Mouse (Mus musculus) embryonic facial prominence, embryonic 11.5 days (tissue): ENCODE data around the gene Dock8. TPM values are rescaled to one million over a fixed set of nuclear protein-coding genes. Genes with fewer than 3 reads are reported as not detected.

ENCODE experiments used
- ATAC-seq: fragments of 200-750 bp; cut with Nextera tagmentation; replicated peaks from 2 replicates; pipeline ENCODE4 v1.8.0; 2017; ENCODE audit warnings: low read depth; ENCODE audit not compliant: insufficient number of reproducible peaks, low FRiP score, low TSS enrichment
- DNase-seq: peaks from one replicate; pipeline ENCODE4 v3.0.0-alpha.2; 2015; ENCODE audit warnings: low spot score
- H3K27ac ChIP-seq: fragments of 300-500 bp; sonication (generic); replicated peaks from 2 replicates; pipeline ENCODE4 v1.5.1; 2014; ENCODE audit warnings: mild to moderate bottlenecking, low read depth, low read length, control low read depth
- H3K27me3 ChIP-seq: fragments of 300-500 bp; sonication (generic); 2 replicates; pipeline ENCODE4 v1.6.1; 2014; ENCODE audit warnings: mild to moderate bottlenecking, low read length, moderate library complexity, mixed read lengths; ENCODE audit not compliant: control insufficient read depth, insufficient read depth
- H3K36me3 ChIP-seq: fragments of 300-500 bp; sonication (generic); replicated peaks from 2 replicates; pipeline ENCODE4 v1.6.1; 2014; ENCODE audit warnings: low read depth, mild to moderate bottlenecking, low read length, moderate library complexity, mixed read lengths; ENCODE audit not compliant: control insufficient read depth, insufficient read depth
- H3K4me1 ChIP-seq: fragments of 300-500 bp; sonication (generic); 2 replicates; pipeline ENCODE4 v1.6.1; 2014; ENCODE audit warnings: low read length, mixed read lengths; ENCODE audit not compliant: control insufficient read depth, insufficient read depth
- H3K4me2 ChIP-seq: fragments of 300-500 bp; sonication (generic); 2 replicates; pipeline ENCODE4 v1.6.1; 2014; ENCODE audit warnings: low read depth, mild to moderate bottlenecking, control low read depth, low read length, moderate library complexity
- H3K4me3 ChIP-seq: fragments of 300-500 bp; sonication (generic); 2 replicates; pipeline ENCODE4 v1.5.1; 2014; ENCODE audit warnings: low read depth, low read length, control low read depth
- H3K9ac ChIP-seq: fragments of 300-500 bp; sonication (generic); replicated peaks from 2 replicates; pipeline ENCODE4 v1.6.1; 2014; ENCODE audit warnings: mild to moderate bottlenecking, control low read depth, low read length
- H3K9me3 ChIP-seq: fragments of 300-500 bp; sonication (generic); replicated peaks from 2 replicates; pipeline ENCODE4 v1.6.1; 2016; ENCODE audit warnings: mild to moderate bottlenecking, low read length, inconsistent platforms, mixed read lengths; ENCODE audit not compliant: control insufficient read depth
- WGBS: fragments of 180-500 bp; shearing (Covaris S2); extraction: QIAGEN DNeasy Blood & Tissue Kit; methylation state at CpG from one replicate; pipeline ENCODE4 v1.1.7; 2014; 5-methylcytosine and 5-hydroxymethylcytosine counted together
- polyA plus RNA-seq: library from polyadenylated mRNA; unstranded; fragments of >200 nt; fragmentation: Nextera tagmentation; extraction: Ambion mirVana; gene quantifications from 2 replicates; pipeline ENCODE4 v1.2.1, GENCODE M21; 2014

The Dock8 gene
- polyA plus RNA-seq, 1 experiment from 2014 or later = 2.1 TPM

DNA sequence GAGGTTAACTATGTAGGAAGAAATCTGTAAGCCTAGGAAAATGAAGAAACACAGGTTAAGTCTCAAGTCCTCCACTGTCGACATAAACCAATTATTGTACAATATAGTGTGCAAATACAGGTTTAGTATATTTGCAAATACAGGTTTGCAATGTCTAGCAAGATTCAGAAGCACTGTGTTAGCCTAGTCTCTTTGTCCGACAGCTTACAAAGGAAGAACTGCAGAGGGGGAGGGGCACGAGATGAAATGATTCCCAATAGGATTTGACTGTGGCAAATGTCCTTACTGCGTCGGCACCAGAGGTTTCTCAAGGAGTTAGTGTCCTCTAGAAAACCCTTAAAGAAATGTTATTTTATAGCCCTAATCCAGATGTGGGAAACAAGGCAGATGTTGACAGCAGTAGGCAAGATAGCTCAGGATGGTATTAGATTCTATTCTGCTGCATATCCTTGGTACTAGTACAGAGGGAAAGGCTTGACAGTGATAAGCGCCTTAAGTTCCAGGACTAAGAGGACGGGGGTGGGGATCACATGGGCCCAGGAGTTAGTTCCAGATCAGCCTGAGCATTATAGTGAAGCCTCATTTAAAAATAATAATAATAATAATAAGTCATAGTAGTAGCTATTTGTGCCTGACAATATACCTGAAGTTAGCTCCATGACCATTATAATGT, 155.3 kb downstream of the Dock8 start:
- DNase-seq (no peak), ATAC-seq (no peak)
- Histone ChIP-seq H3K36me3 (no peaks in the 10 kb centered on the region), H3K4me2 (no peak overlapping the region), H3K4me3 (no peak overlapping the region), H3K4me1 (no peaks in the 10 kb centered on the region), H3K27me3 (no peaks in the 10 kb centered on the region), H3K27ac (no peak overlapping the region), H3K9ac (no peak overlapping the region), H3K9me3 (no peaks in the 10 kb centered on the region)
- WGBS = 67% methylated on average over 7 of the region's 7 CpGs

DNA sequence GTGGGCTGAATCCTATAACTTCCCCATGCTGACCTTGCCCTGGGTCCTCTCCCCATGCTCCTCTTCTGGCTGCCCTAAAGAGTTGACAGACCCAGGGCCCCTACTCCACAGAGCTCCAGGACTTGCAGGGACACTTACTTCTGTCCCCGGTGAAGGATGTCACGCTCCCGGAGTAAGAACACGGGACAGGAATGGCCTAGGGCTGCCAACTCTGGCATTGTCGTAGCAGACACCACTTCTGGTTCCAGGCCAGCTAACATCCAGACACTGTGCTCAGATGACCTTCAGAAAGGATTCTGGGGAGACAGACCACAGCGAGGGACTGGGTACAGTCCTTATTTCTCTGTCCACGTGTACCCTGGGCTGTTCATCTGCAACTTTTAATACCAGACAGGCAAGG, 155.9 kb downstream of the Dock8 start:
- no peak for DNase-seq

DNA sequence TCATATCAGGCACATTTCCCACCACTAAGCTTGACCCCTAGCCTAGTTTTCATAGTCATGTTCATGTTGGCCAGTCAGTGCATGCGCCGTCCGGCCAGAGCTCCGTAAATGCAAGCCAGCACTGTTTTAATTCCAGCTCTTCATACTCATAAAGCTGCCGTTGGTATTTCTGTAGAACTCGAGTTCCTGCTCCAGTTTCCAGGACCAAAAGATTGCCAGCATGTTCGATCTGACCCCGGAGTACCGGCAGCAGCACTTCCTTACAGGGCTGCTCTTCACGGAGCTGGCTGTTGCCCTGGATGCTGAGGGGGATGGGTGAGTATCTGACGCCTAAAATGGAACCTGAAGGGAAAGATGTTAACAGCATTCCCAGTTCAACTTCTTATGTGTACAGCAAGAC, 156.4 kb downstream of the Dock8 start:
- 80% methylated on average over 11 of the region's 11 CpGs for WGBS
- no peak overlapping the region for H3K27ac ChIP-seq
- no peak for ATAC-seq

More for the DNA sequence above, 155.9 kb downstream of the Dock8 start:
- H3K9me3 ChIP-seq = no peaks in the 10 kb centered on the region
- no peak overlapping the region for H3K4me3 ChIP-seq
- no peaks in the 10 kb centered on the region for H3K27me3 ChIP-seq
- WGBS = 82% methylated on average over 7 of the region's 7 CpGs
- H3K4me1 ChIP-seq = no peaks in the 10 kb centered on the region
- no peak overlapping the region for H3K4me2 ChIP-seq
- H3K9ac ChIP-seq = no peak overlapping the region
- no peak for ATAC-seq
- H3K36me3 ChIP-seq = no peaks in the 10 kb centered on the region
- no peak overlapping the region for H3K27ac ChIP-seq

DNA sequence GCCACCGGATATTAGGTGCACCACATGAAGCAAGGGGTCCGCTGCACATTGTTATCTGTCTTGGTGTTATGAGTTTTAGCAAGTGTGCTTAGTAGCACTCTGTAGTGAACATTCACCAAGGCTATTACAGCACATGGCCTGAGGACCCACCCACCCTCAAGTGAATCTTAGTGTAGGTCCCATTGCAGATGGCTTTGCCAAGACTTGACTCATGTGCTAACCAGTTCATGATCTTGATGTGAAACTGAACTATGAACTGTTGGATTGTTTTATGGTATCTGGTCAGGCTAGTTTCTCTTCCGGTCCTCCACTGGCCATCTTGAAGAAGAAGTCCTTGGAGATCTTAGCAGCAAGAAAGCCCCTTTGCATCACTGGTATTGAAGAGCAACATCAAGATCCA, 162.9 kb downstream of the Dock8 start:
- 94% methylated on average over 3 of the region's 3 CpGs for WGBS
- DNase-seq (no peak), ATAC-seq (no peak)
- no peak overlapping the region for H3K27ac ChIP-seq
- no peak overlapping the region for H3K4me3 ChIP-seq
- no peaks in the 10 kb centered on the region for H3K4me1 ChIP-seq
- no peaks in the 10 kb centered on the region for H3K9me3 ChIP-seq
- H3K27me3 ChIP-seq = no peaks in the 10 kb centered on the region
- H3K4me2 ChIP-seq = no peak overlapping the region
- H3K36me3 ChIP-seq = no peaks in the 10 kb centered on the region
- no peak overlapping the region for H3K9ac ChIP-seq

More for the DNA sequence above, 156.4 kb downstream of the Dock8 start:
- H3K27me3 ChIP-seq = no peaks in the 10 kb centered on the region
- H3K9ac ChIP-seq = no peak overlapping the region
- no peak overlapping the region for H3K4me2 ChIP-seq
- H3K9me3 ChIP-seq = no peaks in the 10 kb centered on the region
- H3K4me1 ChIP-seq = no peaks in the 10 kb centered on the region
- no peak overlapping the region for H3K4me3 ChIP-seq
- H3K36me3 ChIP-seq = no peaks in the 10 kb centered on the region
- DNase-seq = no peak

DNA sequence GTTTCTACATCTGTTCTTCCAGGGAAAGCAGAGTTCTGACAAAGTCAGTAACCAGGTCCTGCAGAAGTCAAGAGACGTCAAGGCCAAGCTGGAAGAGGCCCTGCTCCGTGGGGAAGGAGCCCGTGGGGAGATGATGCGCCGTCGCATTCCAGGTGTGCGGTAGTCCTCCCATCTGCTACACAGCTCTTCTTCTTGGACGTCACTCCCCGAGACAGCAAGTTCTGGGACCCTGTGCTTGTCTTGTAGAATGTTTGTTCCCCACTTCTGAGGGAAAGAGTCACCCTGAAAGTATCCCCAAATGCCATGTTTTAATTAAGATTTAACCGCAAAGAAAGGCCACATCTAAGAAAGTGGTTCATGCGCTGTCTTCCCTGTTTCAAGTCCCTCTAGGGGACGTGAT, 164.1 kb downstream of the Dock8 start:
- H3K27me3 ChIP-seq = no peaks in the 10 kb centered on the region
- no peak for DNase-seq
- ATAC-seq = no peak
- 89% methylated on average over 12 of the region's 12 CpGs for WGBS
- no peak overlapping the region for H3K27ac ChIP-seq
- no peaks in the 10 kb centered on the region for H3K4me1 ChIP-seq
- H3K9ac ChIP-seq = no peak overlapping the region
- H3K4me3 ChIP-seq = no peak overlapping the region
- no peaks in the 10 kb centered on the region for H3K9me3 ChIP-seq
- no peaks in the 10 kb centered on the region for H3K36me3 ChIP-seq
- no peak overlapping the region for H3K4me2 ChIP-seq

DNA sequence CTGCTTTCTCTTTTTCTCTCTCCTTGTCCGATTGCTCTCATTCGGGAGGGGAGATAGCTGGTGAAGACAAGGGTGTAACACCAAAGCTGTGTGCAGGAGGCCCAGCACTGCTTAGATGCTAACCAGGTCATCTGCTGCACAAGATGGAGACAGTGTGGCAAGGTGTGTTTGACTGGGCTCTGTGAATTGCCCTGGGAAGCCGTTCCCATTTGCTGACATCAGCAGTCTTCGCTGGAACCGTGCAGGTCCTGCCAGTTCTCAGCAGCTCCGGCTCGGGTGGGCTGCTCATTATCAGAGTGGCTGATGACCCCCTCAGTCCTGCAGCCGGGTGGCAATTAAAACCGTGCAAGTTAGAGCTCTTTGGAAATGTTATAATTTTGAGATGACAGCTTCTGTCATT, 167.1 kb downstream of the Dock8 start:
- DNase-seq = no peak
- H3K9me3 ChIP-seq = no peaks in the 10 kb centered on the region
- H3K4me2 ChIP-seq = no peak overlapping the region
- H3K27me3 ChIP-seq = no peaks in the 10 kb centered on the region
- H3K9ac ChIP-seq = no peak overlapping the region
- ATAC-seq = no peak
- no peak overlapping the region for H3K4me3 ChIP-seq
- no peaks in the 10 kb centered on the region for H3K4me1 ChIP-seq
- H3K36me3 ChIP-seq = no peaks in the 10 kb centered on the region
- no peak overlapping the region for H3K27ac ChIP-seq
- WGBS = 74% methylated on average over 9 of the region's 9 CpGs

DNA sequence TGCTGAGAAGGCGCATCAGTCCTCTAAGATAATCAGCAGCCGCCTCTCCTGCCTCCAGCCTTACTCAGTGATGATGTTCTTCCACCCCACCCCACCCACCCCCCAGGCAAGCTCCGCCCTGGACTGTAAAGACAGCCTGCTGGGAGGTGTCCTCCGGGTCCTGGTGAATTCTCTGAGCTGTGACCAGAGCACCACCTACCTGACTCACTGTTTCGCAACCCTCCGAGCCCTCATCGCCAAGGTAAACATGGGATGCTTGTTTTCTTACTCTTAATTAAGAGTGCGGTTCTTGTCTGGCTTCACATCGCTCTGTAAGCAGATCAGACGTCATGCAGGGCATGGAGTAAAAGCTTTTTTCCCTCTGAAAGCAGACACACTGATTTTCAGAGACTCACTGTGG, 172.1 kb downstream of the Dock8 start:
- H3K9me3 ChIP-seq = no peaks in the 10 kb centered on the region
- H3K4me1 ChIP-seq = no peaks in the 10 kb centered on the region
- ATAC-seq = no peak
- no peaks in the 10 kb centered on the region for H3K27me3 ChIP-seq
- H3K4me3 ChIP-seq = no peak overlapping the region
- no peak overlapping the region for H3K4me2 ChIP-seq
- 55% methylated on average over 10 of the region's 10 CpGs for WGBS
- no peaks in the 10 kb centered on the region for H3K36me3 ChIP-seq
- H3K27ac ChIP-seq = no peak overlapping the region
- no peak overlapping the region for H3K9ac ChIP-seq
- no peak for DNase-seq

DNA sequence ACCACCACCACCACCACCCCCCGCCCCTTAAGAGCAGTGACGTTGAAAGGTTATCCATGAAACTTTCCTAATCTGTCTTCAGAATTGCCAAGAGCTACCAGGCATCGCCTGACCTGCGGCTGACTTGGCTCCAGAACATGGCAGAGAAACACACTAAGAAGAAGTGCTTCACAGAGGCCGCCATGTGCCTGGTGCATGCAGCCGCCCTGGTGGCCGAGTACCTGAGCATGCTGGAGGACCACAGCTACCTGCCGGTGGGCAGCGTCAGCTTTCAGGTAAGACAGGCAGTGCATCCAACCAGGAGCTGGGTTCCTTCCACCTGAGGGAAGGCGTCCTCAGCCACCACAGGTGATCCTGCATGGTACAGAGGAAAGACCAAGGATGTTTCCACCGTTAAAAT, 177.4 kb downstream of the Dock8 start:
- Histone ChIP-seq H3K27me3 (no peaks in the 10 kb centered on the region), H3K9ac (no peak overlapping the region), H3K4me2 (no peak overlapping the region), H3K4me3 (no peak overlapping the region), H3K36me3 (no peaks in the 10 kb centered on the region), H3K9me3 (no peaks in the 10 kb centered on the region), H3K4me1 (no peaks in the 10 kb centered on the region), H3K27ac (no peak overlapping the region)
- no peak for DNase-seq
- 88% methylated on average over 11 of the region's 11 CpGs for WGBS
- no peak for ATAC-seq
